Mouse (Mus musculus) G1E (cell line): ENCODE measurements around the gene Frmd5. TPM values are rescaled to one million over a fixed set of nuclear protein-coding genes. Genes with fewer than 3 reads are reported as not detected.

Source experiments
- ATAC-seq: 2 replicates; pipeline ENCODE4 v1.8.0; 2016; ENCODE audit warnings: mild to moderate bottlenecking; ENCODE audit not compliant: insufficient number of reproducible peaks, poor library complexity, low FRiP score, severe bottlenecking; ENCODE audit errors: extremely low read depth
- DNase-seq: peaks from one replicate; pipeline ENCODE4 v3.0.0; 2012; ENCODE audit warnings: low spot score
- H3K27me3 ChIP-seq: 2 replicates; pipeline ENCODE4 v1.6.1; 2012; ENCODE audit warnings: mild to moderate bottlenecking, low read length, inconsistent platforms; ENCODE audit not compliant: insufficient read depth
- H3K36me3 ChIP-seq: replicated peaks from 2 replicates; pipeline ENCODE3; 2012; ENCODE audit warnings: mild to moderate bottlenecking, inconsistent platforms
- H3K4me1 ChIP-seq: 2 replicates; pipeline ENCODE4 v1.6.1; 2012; ENCODE audit warnings: low read depth, low read length, inconsistent platforms, mixed read lengths; ENCODE audit not compliant: insufficient read depth
- H3K4me3 ChIP-seq: 2 replicates; pipeline ENCODE4 v1.5.1; 2012; ENCODE audit warnings: low read depth, mild to moderate bottlenecking, inconsistent platforms, low read length, moderate library complexity, mixed read lengths
- H3K9me3 ChIP-seq: replicated peaks from 2 replicates; pipeline ENCODE4 v1.6.1; 2012; ENCODE audit warnings: inconsistent platforms
- CTCF ChIP-seq: IDR thresholded peaks from 2 replicates; pipeline ENCODE4 v1.5.1; 2012; ENCODE audit warnings: low read depth, low read length, inconsistent platforms, mixed read lengths
- GATA1 ChIP-seq: IDR thresholded peaks from 2 replicates; pipeline ENCODE4 v1.6.1; 2012; ENCODE audit warnings: borderline replicate concordance, low read length, inconsistent platforms, mixed read lengths
- GATA2 ChIP-seq: IDR thresholded peaks from 2 replicates; pipeline ENCODE4 v1.6.1; 2012; ENCODE audit warnings: low read depth, low read length, inconsistent platforms, borderline replicate concordance
- POLR2AphosphoS5 ChIP-seq: IDR thresholded peaks from 2 replicates; pipeline ENCODE4 v1.6.1; 2012; ENCODE audit warnings: low read depth, low read length, inconsistent platforms; ENCODE audit not compliant: insufficient replicate concordance
- TAL1 ChIP-seq: conservative IDR thresholded peaks from 2 replicates; pipeline ENCODE4 v1.6.1; 2012; ENCODE audit warnings: low read depth, low read length, inconsistent platforms, mixed read lengths
- polyA plus RNA-seq: library from polyadenylated mRNA; stranded (reverse); fragments of >175 nt; gene quantifications from 2 replicates; pipeline ENCODE4 v1.2.3, GENCODE M21; 2012
- total RNA-seq, 2 experiments: library from RNA; stranded (forward) in 1 of 2; stranded (reverse) in 1 of 2; fragments of 200-1000 nt in 1 of 2; fragments of >200 nt in 1 of 2; fragmentation: Nextera tagmentation in 1 of 2; gene quantifications; 2 replicates each; pipeline ENCODE4 v1.2.3; 2014 to 2017

Frmd5 gene
- total and polyA plus RNA-seq, 3 experiments, result 12.8 to 79.4 (median 20.6) TPM

DNA sequence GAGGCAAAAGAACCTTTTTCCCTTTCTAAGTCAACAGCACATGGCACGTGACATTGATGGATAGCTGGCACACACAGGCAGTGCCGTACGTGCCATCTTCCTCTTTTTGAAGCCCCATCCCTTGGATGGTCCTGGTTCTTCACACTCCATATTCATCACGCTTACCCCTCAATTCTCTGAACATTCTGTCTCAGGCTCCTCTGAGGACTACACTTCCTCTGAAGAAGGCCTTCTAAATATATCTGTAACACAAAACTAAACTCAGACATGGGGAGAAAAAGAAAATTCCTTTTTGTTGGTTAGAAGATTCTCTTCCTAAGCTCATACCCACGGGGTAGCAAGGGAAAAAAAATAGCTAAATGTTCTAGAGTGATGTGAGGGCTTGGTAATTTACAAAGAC is 131.0 kb downstream of the Frmd5 start:
- ATAC-seq, result no peak
- Histone ChIP-seq H3K27me3 (no peaks in the 10 kb centered on the region; the same call in 1 of the 2 replicates), H3K36me3 (no peaks in the 10 kb centered on the region), H3K4me1 (peaks cover 7% of the 10 kb centered on the region; the same call in 1 of the 2 replicates), H3K4me3 (no peak overlapping the region), H3K9me3 (no peaks in the 10 kb centered on the region)
- no peak for TF ChIP-seq CTCF
- no peak for TF ChIP-seq GATA2
- TF ChIP-seq POLR2AphosphoS5, result no peak
- TF ChIP-seq GATA1, result no peak
- TF ChIP-seq TAL1, result no peak
- no peak for DNase-seq

DNA sequence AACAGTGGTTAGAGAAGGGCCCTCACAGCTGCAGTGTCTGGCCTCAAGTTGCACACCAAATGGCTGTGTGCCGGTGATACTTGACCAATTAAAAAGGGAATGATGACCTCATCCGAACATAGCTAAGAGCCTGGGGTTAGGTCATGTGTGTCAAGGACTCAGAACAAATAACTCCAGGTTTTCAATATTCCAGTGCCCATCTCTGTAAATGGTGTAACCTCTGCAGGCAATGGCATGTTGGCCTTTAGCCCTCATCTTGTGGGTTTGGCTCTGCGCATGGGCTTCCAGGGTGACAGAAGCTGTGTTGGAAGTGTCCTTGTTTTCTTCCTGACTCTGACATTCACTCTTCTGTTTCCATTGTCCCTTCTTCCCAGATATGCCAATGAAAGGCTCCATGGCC is 131.8 kb downstream of the Frmd5 start:
- H3K4me1 ChIP-seq, result peaks cover 7% of the 10 kb centered on the region; the same call in 1 of the 2 replicates
- H3K27me3 ChIP-seq, result no peaks in the 10 kb centered on the region; the same call in 1 of the 2 replicates
- DNase-seq (no peak), ATAC-seq (no peak)
- TF ChIP-seq CTCF (no peak), TAL1 (no peak), POLR2AphosphoS5 (no peak), GATA2 (no peak), GATA1 (no peak)
- no peaks in the 10 kb centered on the region for H3K36me3 ChIP-seq
- no peak overlapping the region for H3K4me3 ChIP-seq
- no peaks in the 10 kb centered on the region for H3K9me3 ChIP-seq

DNA sequence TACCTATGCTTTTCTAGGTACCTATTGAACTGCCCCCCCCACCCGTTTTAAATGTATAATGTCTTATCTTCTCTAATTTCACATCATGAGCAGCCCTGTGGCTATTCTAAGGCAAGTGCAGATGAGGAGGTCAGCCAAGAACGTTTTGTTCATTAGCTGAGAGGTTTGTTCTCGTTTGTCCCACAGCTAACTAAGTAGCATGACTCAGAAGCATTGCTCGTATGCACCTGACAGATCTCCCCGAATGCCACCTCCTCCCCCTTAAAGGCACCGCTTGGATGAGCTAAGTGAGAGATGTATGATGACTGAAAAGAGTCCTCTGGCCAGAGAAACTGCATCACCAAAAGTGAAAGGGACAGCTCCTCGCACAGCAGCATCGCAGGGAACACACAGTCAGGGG is 132.7 kb downstream of the Frmd5 start:
- H3K27me3 ChIP-seq, result no peaks in the 10 kb centered on the region; the same call in 1 of the 2 replicates
- DNase-seq (no peak), ATAC-seq (no peak)

DNA sequence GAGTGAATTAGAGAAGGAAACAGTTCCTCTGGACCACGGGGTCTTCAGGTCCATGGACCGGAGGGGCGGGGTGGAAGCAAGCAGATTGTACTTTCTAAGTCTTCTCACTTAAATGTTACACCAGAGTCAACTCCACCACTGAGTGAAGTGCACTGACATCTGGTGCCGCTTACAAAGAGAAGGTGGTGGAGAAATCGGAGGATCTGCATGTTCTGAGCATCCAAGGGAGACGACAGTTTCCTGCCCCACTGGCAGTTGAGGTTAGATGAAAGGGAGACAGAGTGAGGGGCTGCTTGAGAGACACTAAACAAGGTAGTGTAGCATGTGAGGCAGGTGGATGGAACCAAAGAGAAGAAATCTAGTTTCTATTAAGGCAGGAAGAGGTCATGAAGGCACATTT is 137.0 kb downstream of the Frmd5 start:
- peaks cover 3% of the 10 kb centered on the region; the same call in 1 of the 2 replicates for H3K4me1 ChIP-seq
- TF ChIP-seq GATA1, result no peak
- TF ChIP-seq POLR2AphosphoS5, result no peak
- no peak for TF ChIP-seq GATA2
- no peak for TF ChIP-seq TAL1
- TF ChIP-seq CTCF, result no peak
- H3K9me3 ChIP-seq, result no peaks in the 10 kb centered on the region
- H3K4me3 ChIP-seq, result no peak overlapping the region
- no peaks in the 10 kb centered on the region for H3K36me3 ChIP-seq
- DNase-seq, result no peak
- no peak for ATAC-seq
- no peaks in the 10 kb centered on the region for H3K27me3 ChIP-seq

More for the DNA sequence above, 132.7 kb downstream of the Frmd5 start:
- Histone ChIP-seq H3K9me3 (no peaks in the 10 kb centered on the region), H3K4me1 (peaks cover 7% of the 10 kb centered on the region; the same call in 1 of the 2 replicates), H3K4me3 (no peak overlapping the region), H3K36me3 (no peaks in the 10 kb centered on the region)
- TF ChIP-seq POLR2AphosphoS5, result no peak
- no peak for TF ChIP-seq CTCF

DNA sequence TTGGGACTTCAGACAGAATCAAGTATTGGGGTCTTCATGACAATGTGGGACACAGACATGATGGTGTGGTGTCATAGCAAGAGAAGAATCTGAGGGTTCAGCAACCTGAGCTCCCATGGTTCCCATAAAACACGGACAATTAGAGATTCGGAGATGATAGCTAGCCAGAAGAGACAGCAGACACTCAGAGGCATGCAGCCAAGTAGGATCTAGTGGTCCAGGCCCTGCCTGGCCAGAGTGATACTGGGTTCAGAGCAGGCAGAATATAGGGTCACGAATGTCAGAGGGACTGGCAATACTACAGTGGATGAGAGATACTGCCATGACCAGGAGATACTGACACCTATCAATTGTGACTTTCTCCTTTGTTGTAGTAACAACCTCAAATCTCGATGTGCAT is 138.6 kb downstream of the Frmd5 start:
- Histone ChIP-seq H3K36me3 (no peaks in the 10 kb centered on the region), H3K27me3 (no peaks in the 10 kb centered on the region), H3K4me1 (peaks cover 5% of the 10 kb centered on the region; the same call in 1 of the 2 replicates), H3K9me3 (no peaks in the 10 kb centered on the region), H3K4me3 (no peak overlapping the region)
- DNase-seq (no peak), ATAC-seq (no peak)
- TF ChIP-seq GATA1 (no peak), CTCF (no peak), POLR2AphosphoS5 (no peak), GATA2 (no peak), TAL1 (no peak)

- Histone ChIP-seq H3K36me3 (no peaks in the 10 kb centered on the region), H3K9me3 (no peaks in the 10 kb centered on the region), H3K27me3 (no peaks in the 10 kb centered on the region), H3K4me3 (no peak overlapping the region), H3K4me1 (peaks cover 32% of the 10 kb centered on the region)
- ATAC-seq (no peak), DNase-seq (no peak)
- no peak for TF ChIP-seq TAL1
- TF ChIP-seq GATA2, result no peak
- no peak for TF ChIP-seq POLR2AphosphoS5
- TF ChIP-seq CTCF, result no peak
- TF ChIP-seq GATA1, result no peak
These were observed 145.8 kb downstream of the Frmd5 start for GRCm38 (mm10) chr2:121661160-121661502.
